Mouse (Mus musculus) lung, adult 2 months (tissue): ENCODE results near the gene Dync2li1.

Source experiments
- CTCF ChIP-seq: fragments of 200-500 bp; IDR thresholded peaks from 2 replicates; pipeline ENCODE4 v1.5.1; 2011; ENCODE audit warnings: mild to moderate bottlenecking, low read length, control low read depth; ENCODE audit not compliant: insufficient read depth
- POLR2A ChIP-seq: fragments of 200-500 bp; IDR thresholded peaks from 2 replicates; pipeline ENCODE4 v1.6.1; 2011; ENCODE audit warnings: low read depth, mild to moderate bottlenecking, control low read depth, low read length, borderline replicate concordance; ENCODE audit errors: extremely low read depth

DNA sequence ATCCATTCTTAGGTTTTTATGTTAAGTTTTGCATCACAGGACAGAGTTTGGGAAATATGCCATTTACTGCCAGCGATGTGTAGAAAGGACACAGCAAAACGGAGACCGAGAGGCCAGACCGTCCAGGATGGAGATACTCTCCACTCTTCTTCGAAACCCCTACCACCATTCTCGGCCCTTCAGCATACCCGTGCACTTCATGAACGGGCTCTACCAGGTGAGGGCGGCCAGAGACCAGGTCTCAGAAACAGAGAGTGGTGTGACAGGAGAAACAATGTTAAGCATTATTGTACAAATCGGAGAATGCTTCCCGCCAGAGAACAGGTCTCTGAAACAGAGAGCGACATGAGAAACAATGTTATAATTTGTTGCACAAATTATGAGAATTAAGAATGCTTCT lies 28.4 kb upstream of the Dync2li1 start:
- TF ChIP-seq POLR2A (no peak), CTCF (no peak)
